Mouse (Mus musculus) frontal cortex, postnatal 36 days (tissue): ENCODE data around the gene Car12.
"Not testable (repeated sequence)": the region's sequence is repeated elsewhere in the genome, so short reads cannot be mapped to it uniquely, and the experiment has no call there.

Experiments
- DNase-seq, 2 experiments: peaks; one replicate each; pipeline ENCODE4 v3.0.0; 2022; ENCODE audit warnings: low spot score in 2 of 2

Car12 gene

DNA sequence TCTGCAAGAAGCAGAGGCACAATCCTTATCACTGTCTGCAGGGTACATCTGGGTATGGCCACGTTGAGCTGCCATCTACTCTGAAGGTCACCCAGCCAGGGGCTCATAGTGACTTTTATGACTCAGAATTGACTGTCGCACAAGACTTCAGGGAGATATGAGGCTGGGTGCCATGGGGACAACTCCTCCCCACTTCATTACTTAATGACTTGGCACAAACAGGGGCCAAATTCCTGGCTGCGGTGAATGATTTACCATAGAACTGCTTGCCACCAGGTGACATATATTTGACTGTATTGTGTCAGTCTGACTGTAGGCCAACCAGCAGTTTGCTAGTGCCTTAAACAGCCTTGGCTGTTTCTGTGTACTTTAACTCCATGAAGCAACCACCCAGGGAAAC, 55.8 kb downstream of the Car12 start:
- DNase-seq = no peak

GRCm38 (mm10) chr9:66770701-66771100, 57.2 kb downstream of the Car12 start:
- DNase-seq = no peak

DNA sequence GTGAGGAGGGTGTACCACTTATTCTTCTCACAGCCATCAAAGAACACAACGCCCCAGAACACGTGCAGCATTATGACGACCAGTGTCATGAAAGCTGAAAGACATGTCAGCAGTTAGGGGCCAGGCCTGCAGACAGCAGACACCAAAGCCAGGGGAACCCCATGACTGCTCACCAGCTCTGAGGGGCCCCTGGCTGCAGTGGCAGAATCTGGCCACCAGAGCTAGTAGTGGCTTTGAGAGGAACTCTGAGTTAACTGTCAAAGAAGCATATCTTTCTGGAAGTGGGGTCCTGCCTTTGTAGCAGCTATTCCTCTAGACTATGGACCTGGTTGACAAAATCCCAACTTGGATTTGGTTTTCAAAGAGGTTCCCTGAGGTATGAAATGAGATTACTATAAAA, 71.1 kb downstream of the Car12 start:
- DNase-seq = not testable (repeated sequence)

GRCm38 (mm10) chr9:66787821-66788220, 74.3 kb downstream of the Car12 start:
- peak in 1 of 2 experiments; percentile 30 for DNase-seq

GRCm38 (mm10) chr9:66794629-66795463, 81.4 kb downstream of the Car12 start:
- peak in 1 of 2 experiments; percentile 13 for DNase-seq

DNA sequence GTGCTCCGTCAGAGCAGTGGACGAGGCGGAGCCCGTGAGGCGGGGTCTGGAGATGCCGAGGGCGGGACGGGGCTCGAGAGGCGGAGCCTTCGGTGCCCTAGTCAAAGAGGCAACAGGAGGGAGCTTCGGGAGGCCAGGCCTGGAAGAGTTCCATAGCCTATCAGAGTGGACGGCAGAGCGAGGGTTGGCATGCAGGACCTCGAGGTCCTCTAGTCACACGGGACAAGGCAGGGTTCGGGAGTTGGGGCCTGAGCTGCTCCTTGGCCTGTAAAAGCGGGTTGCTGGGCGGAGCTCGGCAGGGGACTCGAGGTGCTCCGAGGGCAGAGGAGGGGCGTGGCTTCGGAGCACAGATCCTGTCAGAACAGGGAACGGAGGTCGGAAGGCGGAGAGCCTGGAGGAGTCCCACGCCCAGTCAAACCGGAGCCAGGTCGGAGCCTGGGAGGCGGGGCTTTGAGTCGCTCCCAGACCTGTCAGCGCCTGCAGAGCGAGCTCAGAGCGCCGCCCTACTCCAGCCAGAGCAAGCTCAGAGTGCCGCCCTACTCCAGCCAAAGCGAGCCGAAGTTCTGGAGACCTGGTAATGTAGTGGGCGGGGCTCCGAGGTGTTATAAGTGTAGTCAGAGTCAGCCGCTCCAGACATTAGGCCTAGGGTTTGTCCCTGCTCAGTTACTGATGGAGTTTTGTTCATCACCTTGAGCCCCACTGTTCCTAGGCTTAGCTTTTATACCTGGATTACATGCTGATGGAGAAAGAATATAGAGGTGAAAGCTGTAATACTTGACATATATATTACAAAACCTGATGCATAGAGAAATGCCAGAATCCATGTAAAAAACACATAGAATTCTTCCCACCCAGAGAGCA, 82.2 kb downstream of the Car12 start, which contains the start of gene Aph1b:
Gene Aph1b (minus strand): TSS at position 27 of the 861 bp plus-strand sequence.
- peak; percentile 94 to 95 for DNase-seq

GRCm38 (mm10) chr9:66796739-66797138, 83.3 kb downstream of the Car12 start, which contains the start of gene Gm10647:
Gm10647 (plus strand) TSS chr9:66797039.
- DNase-seq = no peak

- DNase-seq = no peak
Measured at GRCm38 (mm10) chr9:66801947-66802346, 88.5 kb downstream of the Car12 start.

- DNase-seq = not testable (repeated sequence)
Measured at GRCm38 (mm10) chr9:66805951-66806350, 92.5 kb downstream of the Car12 start.

- no peak for DNase-seq
Measured at GRCm38 (mm10) chr9:66813392-66813791, 99.9 kb downstream of the Car12 start.
